Comparison of ENCODE assay signal across 17 mouse cellular contexts in the genomic region with DNA sequence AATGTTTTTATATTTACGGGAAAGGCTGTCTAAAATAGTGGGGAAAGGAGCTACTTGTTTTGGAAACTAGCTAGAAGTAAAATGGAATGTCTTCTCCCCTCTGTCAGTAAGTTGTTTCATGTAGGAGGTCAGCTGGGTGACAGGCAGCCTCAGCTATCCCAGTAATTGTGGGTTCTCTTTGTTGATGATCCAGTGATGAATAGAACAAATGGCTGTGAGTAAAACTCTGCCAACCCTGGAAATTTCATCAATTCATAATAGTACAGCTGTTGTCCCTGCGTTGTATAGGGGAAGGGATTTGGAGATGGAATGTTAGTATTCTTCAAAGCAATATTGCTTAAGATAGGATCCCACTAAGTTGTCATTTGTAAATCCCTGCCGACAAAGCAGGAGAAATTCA. TPM values are rescaled to one million over a fixed set of nuclear protein-coding genes. Genes with fewer than 3 reads are reported as not detected.
DNase-seq lines count a peak whose midpoint lies in the region; ATAC-seq and TF ChIP-seq lines count a peak whose summit lies in the region.
"Had no signal": no experiment of that assay in that cellular context is flagged by ENCODE, and none has a peak within 500 bp of the region (broad histone marks: within the 10 kb centered on the region; RNA-seq: fewer than 3 reads in every experiment).

No protein-coding gene starts in this region.

- no peak overlapping the region for H3K27ac ChIP-seq in forebrain, postnatal 0 days (ENCODE audit: low read depth, low read length)
- no peak overlapping the region for H3K27ac ChIP-seq in forebrain, embryonic 11.5 days (ENCODE audit: low read depth, low read length)
- H3K27ac ChIP-seq in left cerebral cortex, adult 2 months: peak overlapping the region; percentile 69; the same call in 1 of the 2 replicates
- no peak overlapping the region for H3K27ac ChIP-seq in stomach, postnatal 0 days (replicated peaks)
- H3K27ac ChIP-seq: embryonic facial prominence, embryonic 13.5 days; hindbrain, postnatal 0 days; kidney, embryonic 15.5 days; liver, embryonic 14.5 days; stomach, embryonic 15.5 days had no signal

- no peak overlapping the region for H3K4me3 ChIP-seq in forebrain, postnatal 0 days (ENCODE audit: low read depth, low read length)
- H3K4me3 ChIP-seq in forebrain, embryonic 11.5 days (ENCODE audit: low read depth, low read length): no peak overlapping the region
- no peak overlapping the region for H3K4me3 ChIP-seq in left cerebral cortex, adult 2 months
- no peak overlapping the region for H3K4me3 ChIP-seq in myocyte
- no peak overlapping the region for H3K4me3 ChIP-seq in stomach, postnatal 0 days (ENCODE audit: low read depth, low read length)
- H3K4me3 ChIP-seq: embryonic facial prominence, embryonic 13.5 days; kidney, embryonic 15.5 days; stomach, embryonic 15.5 days had no signal

- DNase-seq in forebrain, postnatal 0 days: no peak
- no peak for DNase-seq in forebrain, embryonic 11.5 days (ENCODE audit: low spot score)
- DNase-seq in left cerebral cortex, adult 2 months (ENCODE audit: extremely low spot score in 1 of 2, low spot score in 2 of 2): no peak
- DNase-seq in left cerebral cortex, adult 8-10 months (ENCODE audit: low spot score in 2 of 2): no peak
- peak; percentile 31 for DNase-seq in brain, embryonic 14.5 days (ENCODE audit: low read depth)
- no peak for DNase-seq in stomach, postnatal 0 days (ENCODE audit: low spot score)
- DNase-seq: adrenal gland, adult 8-10 months; B cell, adult 2 months; cerebellum, adult 2 months; thymus, postnatal 14 days had no signal

- peak; percentile 23; the same call in 1 of the 2 replicates for ATAC-seq in forebrain, postnatal 0 days
- no peak for ATAC-seq in forebrain, embryonic 11.5 days (replicated peaks; ENCODE audit: low FRiP score)
- ATAC-seq in stomach, postnatal 0 days (ENCODE audit: low FRiP score, low TSS enrichment): no peak
- ATAC-seq: hindbrain, postnatal 0 days had no signal

- no peaks in the 10 kb centered on the region for H3K27me3 ChIP-seq in forebrain, postnatal 0 days (ENCODE audit: insufficient read depth, low read length)
- no peaks in the 10 kb centered on the region for H3K27me3 ChIP-seq in forebrain, embryonic 11.5 days (ENCODE audit: control insufficient read depth, insufficient read depth, low read length)
- no peaks in the 10 kb centered on the region for H3K27me3 ChIP-seq in myocyte (ENCODE audit: control insufficient read depth, insufficient read depth, insufficient read length)
- H3K27me3 ChIP-seq in stomach, postnatal 0 days (ENCODE audit: control insufficient read depth, insufficient read depth, low read length): no peaks in the 10 kb centered on the region
- H3K27me3 ChIP-seq: embryonic facial prominence, embryonic 13.5 days; kidney, embryonic 15.5 days; stomach, embryonic 15.5 days had no signal

- WGBS in forebrain, postnatal 0 days: 44% methylated on average over 3 of the region's 3 CpGs
- WGBS in forebrain, embryonic 11.5 days: 81% methylated on average over 3 of the region's 3 CpGs
- 47% methylated on average over 3 of the region's 3 CpGs for WGBS in stomach, postnatal 0 days

- no peaks in the 10 kb centered on the region for H3K36me3 ChIP-seq in forebrain, postnatal 0 days (ENCODE audit: insufficient read depth)
- H3K36me3 ChIP-seq in forebrain, embryonic 11.5 days (ENCODE audit: control insufficient read depth, insufficient read depth, low read length): no peaks in the 10 kb centered on the region
- H3K36me3 ChIP-seq in myocyte (ENCODE audit: control insufficient read depth, insufficient read depth): no peaks in the 10 kb centered on the region
- no peaks in the 10 kb centered on the region for H3K36me3 ChIP-seq in stomach, postnatal 0 days (ENCODE audit: control insufficient read depth, insufficient read depth, low read length)
- H3K36me3 ChIP-seq: embryonic facial prominence, embryonic 13.5 days; kidney, embryonic 15.5 days; stomach, embryonic 15.5 days had no signal

- TF ChIP-seq CTCF in forebrain, postnatal 0 days (IDR thresholded peaks at IDR 0.05; ENCODE audit: low read depth): no peak
- no peak for TF ChIP-seq CTCF in left cerebral cortex, adult 2 months (IDR thresholded peaks at IDR 0.05)
- no peak for TF ChIP-seq CTCF in brain, embryonic 14.5 days (IDR thresholded peaks at IDR 0.05; ENCODE audit: borderline replicate concordance, extremely low read depth, insufficient read depth, insufficient read length)
- TF ChIP-seq CTCF in stomach, postnatal 0 days (IDR thresholded peaks at IDR 0.05; ENCODE audit: low read depth): no peak

- no peak overlapping the region for H3ac ChIP-seq in myocyte (ENCODE audit: control insufficient read depth, insufficient read length)

- intact Hi-C loops in left cerebral cortex, adult 2 months (cut with DNase I): loop anchor here (2.0 kb wide), 1 partner anchor 36 kb away; no protein-coding TSS in a partner anchor

- H3K9me3 ChIP-seq in forebrain, postnatal 0 days (ENCODE audit: low read length): no peaks in the 10 kb centered on the region
- H3K9me3 ChIP-seq in forebrain, embryonic 11.5 days (ENCODE audit: control insufficient read depth, low read length): no peaks in the 10 kb centered on the region
- no peaks in the 10 kb centered on the region for H3K9me3 ChIP-seq in stomach, postnatal 0 days (ENCODE audit: control insufficient read depth, low read length)
- H3K9me3 ChIP-seq: embryonic facial prominence, embryonic 13.5 days; kidney, embryonic 15.5 days; stomach, embryonic 15.5 days had no signal

- H3K79me2 ChIP-seq in myocyte (ENCODE audit: control insufficient read depth, insufficient read depth): peaks cover 96% of the 10 kb centered on the region

- no peak overlapping the region for H3K9ac ChIP-seq in forebrain, postnatal 0 days
- no peak overlapping the region for H3K9ac ChIP-seq in forebrain, embryonic 11.5 days (ENCODE audit: low read length)
- H3K9ac ChIP-seq in stomach, postnatal 0 days (ENCODE audit: low read length): no peak overlapping the region
- H3K9ac ChIP-seq: embryonic facial prominence, embryonic 13.5 days; kidney, embryonic 15.5 days; liver, embryonic 14.5 days; stomach, embryonic 15.5 days had no signal

- H3K4me1 ChIP-seq in forebrain, postnatal 0 days (ENCODE audit: insufficient read depth): peaks cover 11% of the 10 kb centered on the region; the same call in 1 of the 2 replicates
- no peaks in the 10 kb centered on the region for H3K4me1 ChIP-seq in forebrain, embryonic 11.5 days (replicated peaks; ENCODE audit: control insufficient read depth, insufficient read depth, low read length)
- H3K4me1 ChIP-seq in stomach, postnatal 0 days (replicated peaks; ENCODE audit: control insufficient read depth, insufficient read depth): no peaks in the 10 kb centered on the region
- H3K4me1 ChIP-seq: stomach, embryonic 15.5 days had no signal

- no peak overlapping the region for H3K4me2 ChIP-seq in forebrain, postnatal 0 days (ENCODE audit: low read depth)
- no peak overlapping the region for H3K4me2 ChIP-seq in forebrain, embryonic 11.5 days (ENCODE audit: low read depth, low read length, severe bottlenecking)
- peak overlapping the region; percentile 66 for H3K4me2 ChIP-seq in myocyte (ENCODE audit: low read depth)
- H3K4me2 ChIP-seq in stomach, postnatal 0 days (replicated peaks; ENCODE audit: low read depth): no peak overlapping the region
- H3K4me2 ChIP-seq: embryonic facial prominence, embryonic 13.5 days; kidney, embryonic 15.5 days; midbrain, embryonic 11.5 days; stomach, embryonic 15.5 days had no signal

- no peak for TF ChIP-seq EP300 in stomach, postnatal 0 days (optimal IDR thresholded peaks at IDR 0.05)

- TF ChIP-seq POLR2A in brain, embryonic 14.5 days (IDR thresholded peaks at IDR 0.05; ENCODE audit: borderline replicate concordance, extremely low read depth, insufficient read depth, insufficient read length, poor library complexity, severe bottlenecking): no peak
- TF ChIP-seq POLR2A in myocyte (IDR thresholded peaks at IDR 0.05; ENCODE audit: insufficient read length, low read depth): no peak

TF ChIP-seq in myocyte, 11 proteins besides CTCF, POLR2A, EP300 and RAD21:
- TF ChIP-seq CEBPB (IDR thresholded peaks at IDR 0.05; ENCODE audit: insufficient read depth, poor library complexity, severe bottlenecking) (no peak), TCF3 (IDR thresholded peaks at IDR 0.05; ENCODE audit: insufficient read length, low read depth) (no peak), MYOG (IDR thresholded peaks at IDR 0.05; ENCODE audit: control insufficient read depth in 1 of 3, insufficient read depth in 1 of 3, insufficient read length in 2 of 3, low read depth in 2 of 3) (peak in 1 of 3 experiments; percentile 19)
TF ChIP-seq in myocyte: peak in this region for 1.

RNA-seq across cellular contexts. Expression of a gene that starts 37.9 kb away (rescaled TPM):
- total RNA-seq in forebrain, postnatal 0 days (2014; rRNA removed): 226 and 237 TPM in 2 replicates
- 158 and 201 TPM in 2 replicates for polyA plus RNA-seq in forebrain, postnatal 0 days (2015; fragmentation: Nextera tagmentation; extraction: Ambion mirVana)
- 76.2 and 77.7 TPM in 2 replicates for polyA plus RNA-seq in forebrain, embryonic 11.5 days (2014; fragmentation: Nextera tagmentation; extraction: Ambion mirVana)
- 100 to 1,000 TPM; 365 to 381 TPM for total RNA-seq in left cerebral cortex, adult 2 months (2021)
- total RNA-seq in left cerebral cortex, adult 8-10 months (2022): 100 to 1,000 TPM; 382 to 453 (median 413) TPM
- polyA plus RNA-seq in brain, embryonic 14.5 days (2012; rRNA removed): 161 and 224 TPM in 2 replicates
- 246 TPM for polyA plus RNA-seq in myocyte (2012; fragmentation: generic; extraction: Trizol)
- polyA plus RNA-seq in stomach, postnatal 0 days (2015; fragmentation: Nextera tagmentation; extraction: Ambion mirVana): 25.4 and 28.1 TPM in 2 replicates
